Mouse (Mus musculus) testis, adult 2 months (tissue): ENCODE measurements around the gene Nol11.

Experiments used
- CTCF ChIP-seq: fragments of 200-500 bp; IDR thresholded peaks from 2 replicates; pipeline ENCODE4 v1.5.1; 2012; ENCODE audit warnings: low read depth, mild to moderate bottlenecking, inconsistent platforms, low read length, moderate library complexity; ENCODE audit not compliant: control insufficient read depth, insufficient read depth, insufficient replicate concordance
- POLR2A ChIP-seq: fragments of 200-500 bp; IDR thresholded peaks from 2 replicates; pipeline ENCODE4 v1.6.1; 2012; ENCODE audit warnings: low read depth, mild to moderate bottlenecking, inconsistent platforms, low read length, moderate library complexity; ENCODE audit not compliant: control insufficient read depth

DNA sequence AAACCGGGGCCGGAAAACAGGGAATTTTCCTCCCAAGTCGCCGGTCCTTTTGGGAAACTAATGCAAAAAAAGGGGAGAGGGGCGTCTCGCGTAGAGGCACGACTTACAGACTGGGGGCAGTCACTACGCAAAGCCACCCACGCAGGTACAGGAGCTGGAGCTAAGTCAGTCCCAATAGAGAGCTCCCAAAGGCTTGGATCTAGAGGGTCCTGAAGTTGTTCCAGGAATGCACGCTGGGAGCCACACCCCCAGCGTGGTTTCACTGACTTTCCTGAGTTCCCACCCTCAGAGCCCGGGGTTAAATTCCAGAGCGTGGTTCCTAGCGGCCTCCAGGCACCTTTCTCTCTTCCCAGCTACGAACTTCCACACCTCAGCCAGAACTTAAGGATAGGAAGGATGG lies 56.8 kb downstream of the Nol11 start:
- TF ChIP-seq POLR2A = no peak
- TF ChIP-seq CTCF = no peak
